Mouse (Mus musculus): ENCODE data around the gene Grk3. TPM values are rescaled to one million over a fixed set of nuclear protein-coding genes. Genes with fewer than 3 reads are reported as not detected.

Gene Grk3
- polyA plus RNA-seq, 1 experiment from 2014 or later = 4.9 TPM

- Histone ChIP-seq H3K36me3 (ENCODE audit: control insufficient read depth, insufficient read depth, low read length) (peaks cover 2% of the 10 kb centered on the region; the same call in 1 of the 2 replicates), H3K4me2 (replicated peaks; ENCODE audit: low read depth) (no peak overlapping the region), H3K9me3 (ENCODE audit: control insufficient read depth, low read length) (no peaks in the 10 kb centered on the region), H3K27me3 (ENCODE audit: control insufficient read depth, insufficient read depth, low read length) (no peaks in the 10 kb centered on the region), H3K4me1 (replicated peaks; ENCODE audit: control insufficient read depth, insufficient read depth) (no peaks in the 10 kb centered on the region), H3K27ac (replicated peaks) (peak overlapping the region; percentile 25), H3K4me3 (ENCODE audit: low read depth, low read length) (no peak overlapping the region), H3K9ac (ENCODE audit: low read length) (no peak overlapping the region)
- ATAC-seq (ENCODE audit: low FRiP score, low TSS enrichment) (peak; percentile 39; the same call in 1 of the 2 replicates), DNase-seq (ENCODE audit: low spot score) (no peak)
- WGBS = 24% methylated on average over 3 of the region's 3 CpGs
- TF ChIP-seq EP300 (optimal IDR thresholded peaks at IDR 0.05) (no peak), CTCF (IDR thresholded peaks at IDR 0.05; ENCODE audit: low read depth) (no peak)
Observed at GRCm38 (mm10) chr5:112960911-112961310, 54.7 kb downstream of the Grk3 start.

GRCm38 (mm10) chr5:112958293-112958692, 57.3 kb downstream of the Grk3 start:
- Histone ChIP-seq H3K9me3 (ENCODE audit: control insufficient read depth, low read length) (no peaks in the 10 kb centered on the region), H3K4me3 (ENCODE audit: low read depth, low read length) (no peak overlapping the region), H3K27ac (replicated peaks) (no peak overlapping the region), H3K9ac (ENCODE audit: low read length) (no peak overlapping the region), H3K4me1 (replicated peaks; ENCODE audit: control insufficient read depth, insufficient read depth) (no peaks in the 10 kb centered on the region), H3K36me3 (ENCODE audit: control insufficient read depth, insufficient read depth, low read length) (no peaks in the 10 kb centered on the region), H3K4me2 (replicated peaks; ENCODE audit: low read depth) (no peak overlapping the region), H3K27me3 (ENCODE audit: control insufficient read depth, insufficient read depth, low read length) (no peaks in the 10 kb centered on the region)
- ATAC-seq (ENCODE audit: low FRiP score, low TSS enrichment) (no peak), DNase-seq (ENCODE audit: low spot score) (no peak)
- WGBS = 58% methylated on average over 5 of the region's 5 CpGs
- TF ChIP-seq EP300 (optimal IDR thresholded peaks at IDR 0.05) (no peak), CTCF (IDR thresholded peaks at IDR 0.05; ENCODE audit: low read depth) (no peak)

GRCm38 (mm10) chr5:112956841-112957240, 58.8 kb downstream of the Grk3 start:
- Histone ChIP-seq H3K4me1 (replicated peaks; ENCODE audit: control insufficient read depth, insufficient read depth) (no peaks in the 10 kb centered on the region), H3K36me3 (ENCODE audit: control insufficient read depth, insufficient read depth, low read length) (no peaks in the 10 kb centered on the region), H3K9me3 (ENCODE audit: control insufficient read depth, low read length) (no peaks in the 10 kb centered on the region), H3K4me2 (replicated peaks; ENCODE audit: low read depth) (no peak overlapping the region), H3K27ac (replicated peaks) (no peak overlapping the region), H3K4me3 (ENCODE audit: low read depth, low read length) (no peak overlapping the region), H3K27me3 (ENCODE audit: control insufficient read depth, insufficient read depth, low read length) (no peaks in the 10 kb centered on the region), H3K9ac (ENCODE audit: low read length) (no peak overlapping the region)
- 69% methylated on average over 12 of the region's 12 CpGs for WGBS
- no peak for DNase-seq (ENCODE audit: low spot score)
- ATAC-seq (ENCODE audit: low FRiP score, low TSS enrichment) = no peak
- TF ChIP-seq CTCF (IDR thresholded peaks at IDR 0.05; ENCODE audit: low read depth) = no peak

- no peak overlapping the region for H3K27ac ChIP-seq (replicated peaks)
- no peaks in the 10 kb centered on the region for H3K36me3 ChIP-seq (ENCODE audit: control insufficient read depth, insufficient read depth, low read length)
- DNase-seq (ENCODE audit: low spot score) = no peak
- no peaks in the 10 kb centered on the region for H3K4me1 ChIP-seq (replicated peaks; ENCODE audit: control insufficient read depth, insufficient read depth)
- H3K4me3 ChIP-seq (ENCODE audit: low read depth, low read length) = no peak overlapping the region
- 91% methylated on average over 8 of the region's 8 CpGs for WGBS
- no peak overlapping the region for H3K4me2 ChIP-seq (replicated peaks; ENCODE audit: low read depth)
- no peak overlapping the region for H3K9ac ChIP-seq (ENCODE audit: low read length)
- ATAC-seq (ENCODE audit: low FRiP score, low TSS enrichment) = no peak
- no peaks in the 10 kb centered on the region for H3K9me3 ChIP-seq (ENCODE audit: control insufficient read depth, low read length)
- no peaks in the 10 kb centered on the region for H3K27me3 ChIP-seq (ENCODE audit: control insufficient read depth, insufficient read depth, low read length)
- TF ChIP-seq CTCF (IDR thresholded peaks at IDR 0.05; ENCODE audit: low read depth) (no peak), EP300 (optimal IDR thresholded peaks at IDR 0.05) (no peak)
Observed at GRCm38 (mm10) chr5:112956368-112956767, 59.2 kb downstream of the Grk3 start.

- WGBS = 80% methylated on average over 3 of the region's 3 CpGs
- no peak overlapping the region for H3K4me3 ChIP-seq (ENCODE audit: low read depth, low read length)
- H3K9ac ChIP-seq (ENCODE audit: low read length) = no peak overlapping the region
- DNase-seq (ENCODE audit: low spot score) = no peak
- TF ChIP-seq CTCF (IDR thresholded peaks at IDR 0.05; ENCODE audit: low read depth) (no peak), EP300 (optimal IDR thresholded peaks at IDR 0.05) (no peak)
- H3K36me3 ChIP-seq (ENCODE audit: control insufficient read depth, insufficient read depth, low read length) = no peaks in the 10 kb centered on the region
- H3K9me3 ChIP-seq (ENCODE audit: control insufficient read depth, low read length) = no peaks in the 10 kb centered on the region
- H3K4me2 ChIP-seq (replicated peaks; ENCODE audit: low read depth) = no peak overlapping the region
- no peaks in the 10 kb centered on the region for H3K4me1 ChIP-seq (replicated peaks; ENCODE audit: control insufficient read depth, insufficient read depth)
- no peaks in the 10 kb centered on the region for H3K27me3 ChIP-seq (ENCODE audit: control insufficient read depth, insufficient read depth, low read length)
- ATAC-seq (ENCODE audit: low FRiP score, low TSS enrichment) = no peak
- no peak overlapping the region for H3K27ac ChIP-seq (replicated peaks)
Observed at GRCm38 (mm10) chr5:112950847-112951246, 64.7 kb downstream of the Grk3 start.

GRCm38 (mm10) chr5:112945925-112946324, 69.7 kb downstream of the Grk3 start:
- Histone ChIP-seq H3K9ac (ENCODE audit: low read length) (no peak overlapping the region), H3K4me1 (replicated peaks; ENCODE audit: control insufficient read depth, insufficient read depth) (no peaks in the 10 kb centered on the region), H3K4me2 (replicated peaks; ENCODE audit: low read depth) (no peak overlapping the region), H3K27me3 (ENCODE audit: control insufficient read depth, insufficient read depth, low read length) (no peaks in the 10 kb centered on the region), H3K36me3 (ENCODE audit: control insufficient read depth, insufficient read depth, low read length) (no peaks in the 10 kb centered on the region), H3K9me3 (ENCODE audit: control insufficient read depth, low read length) (no peaks in the 10 kb centered on the region), H3K4me3 (ENCODE audit: low read depth, low read length) (no peak overlapping the region), H3K27ac (replicated peaks) (no peak overlapping the region)
- no peak for TF ChIP-seq EP300 (optimal IDR thresholded peaks at IDR 0.05)
- no peak for TF ChIP-seq CTCF (IDR thresholded peaks at IDR 0.05; ENCODE audit: low read depth)
- ATAC-seq (ENCODE audit: low FRiP score, low TSS enrichment) (no peak), DNase-seq (ENCODE audit: low spot score) (no peak)
- 66% methylated on average over 7 of the region's 7 CpGs for WGBS
